Mouse (Mus musculus) MEL (cell line): ENCODE data around the gene Spata45.

Experiments
- CHD2 ChIP-seq: IDR thresholded peaks from 2 replicates; pipeline ENCODE4 v1.6.1; 2011; ENCODE audit warnings: low read length, improper control_type of control experiment
- CTCF ChIP-seq, 3 experiments: IDR thresholded peaks in 2 of 3; conservative IDR thresholded peaks in 1 of 3; 2 replicates each; pipeline ENCODE4 v1.5.1; 2011 to 2012; ENCODE audit warnings: low read length in 3 of 3, low read depth in 2 of 3, mild to moderate bottlenecking in 2 of 3, improper control_type of control experiment in 1 of 3, inconsistent platforms in 1 of 3, mixed read lengths in 1 of 3, moderate library complexity in 1 of 3; ENCODE audit not compliant: control insufficient read depth in 1 of 3, insufficient read depth in 1 of 3, poor library complexity in 1 of 3, severe bottlenecking in 1 of 3
- EP300 ChIP-seq, 2 experiments: IDR thresholded peaks; 2 replicates each; pipeline ENCODE4 v1.6.1; 2011; ENCODE audit warnings: improper control_type of control experiment in 2 of 2, low read length in 2 of 2, low read depth in 1 of 2, mild to moderate bottlenecking in 1 of 2
- NRF1 ChIP-seq: IDR thresholded peaks from 2 replicates; pipeline ENCODE4 v1.6.1; 2014; ENCODE audit warnings: low read depth, mild to moderate bottlenecking, inconsistent platforms, low read length, improper control_type of control experiment, moderate library complexity; ENCODE audit not compliant: poor library complexity, insufficient read depth, severe bottlenecking
- POLR2A ChIP-seq, 2 experiments: IDR thresholded peaks; 2 replicates each; pipeline ENCODE4 v1.6.1; 2011 to 2012; ENCODE audit warnings: low read length in 2 of 2, mild to moderate bottlenecking in 2 of 2, control low read depth in 1 of 2, improper control_type of control experiment in 1 of 2, low read depth in 1 of 2, moderate library complexity in 1 of 2; ENCODE audit not compliant: control insufficient read depth in 1 of 2, insufficient read depth in 1 of 2, poor library complexity in 1 of 2
- TCF12 ChIP-seq: IDR thresholded peaks from 2 replicates; pipeline ENCODE4 v1.6.1; 2014; ENCODE audit warnings: low read depth, mild to moderate bottlenecking, inconsistent platforms, low read length, improper control_type of control experiment, moderate library complexity

- TF ChIP-seq NRF1 (no peak), CTCF (IDR thresholded peaks at IDR 0.05 in 2 of 3, conservative IDR thresholded peaks at IDR 0.05 in 1 of 3; ENCODE audit: control insufficient read depth in 1 of 3, insufficient read depth in 1 of 3, low read depth in 2 of 3, low read length in 3 of 3, poor library complexity in 1 of 3, severe bottlenecking in 1 of 3) (no peak), TCF12 (no peak), CHD2 (no peak), EP300 (IDR thresholded peaks at IDR 0.05; ENCODE audit: low read depth in 1 of 2, low read length in 2 of 2) (no peak), POLR2A (IDR thresholded peaks at IDR 0.05; ENCODE audit: control insufficient read depth in 1 of 2, insufficient read depth in 1 of 2, low read depth in 1 of 2, low read length in 2 of 2, poor library complexity in 1 of 2) (no peak)
These were observed 36.0 kb downstream of the Spata45 start for GRCm38 (mm10) chr1:191072329-191072913.
